Mouse (Mus musculus) midbrain, embryonic 15.5 days (tissue): ENCODE data around the gene Uroc1. TPM values are rescaled to one million over a fixed set of nuclear protein-coding genes. Genes with fewer than 3 reads are reported as not detected.

ENCODE experiments used
- ATAC-seq: fragments of 200-750 bp; cut with Nextera tagmentation; replicated peaks from 2 replicates; pipeline ENCODE4 v1.8.0; 2017; ENCODE audit warnings: moderate TSS enrichment
- H3K27ac ChIP-seq: fragments of 300-500 bp; sonication (generic); 2 replicates; pipeline ENCODE4 v1.5.1; 2015; ENCODE audit warnings: mild to moderate bottlenecking, inconsistent platforms
- H3K27me3 ChIP-seq: fragments of 300-500 bp; sonication (generic); replicated peaks from 2 replicates; pipeline ENCODE4 v1.6.1; 2015; ENCODE audit warnings: inconsistent platforms
- H3K36me3 ChIP-seq: fragments of 300-500 bp; sonication (generic); replicated peaks from 2 replicates; pipeline ENCODE4 v1.6.1; 2015; ENCODE audit warnings: inconsistent platforms
- H3K4me1 ChIP-seq: fragments of 300-500 bp; sonication (generic); 2 replicates; pipeline ENCODE4 v1.6.1; 2015; ENCODE audit warnings: inconsistent platforms
- H3K4me2 ChIP-seq: fragments of 300-500 bp; sonication (generic); 2 replicates; pipeline ENCODE4 v1.6.1; 2015; ENCODE audit warnings: inconsistent platforms, mild to moderate bottlenecking, moderate library complexity
- H3K4me3 ChIP-seq: fragments of 300-500 bp; sonication (generic); 2 replicates; pipeline ENCODE4 v1.5.1; 2015; ENCODE audit warnings: mild to moderate bottlenecking, inconsistent platforms
- H3K9ac ChIP-seq: fragments of 300-500 bp; sonication (generic); 2 replicates; pipeline ENCODE4 v1.6.1; 2015; ENCODE audit warnings: mild to moderate bottlenecking, inconsistent platforms
- H3K9me3 ChIP-seq: fragments of 300-500 bp; sonication (generic); 2 replicates; pipeline ENCODE4 v1.6.1; 2016; ENCODE audit warnings: inconsistent platforms
- WGBS: fragments of 180-500 bp; shearing (Covaris S2); methylation state at CpG from one replicate; pipeline ENCODE4 v1.1.7; 2015; ENCODE audit warnings: mixed read lengths; 5-methylcytosine and 5-hydroxymethylcytosine counted together
- polyA plus RNA-seq: library from polyadenylated mRNA; unstranded; fragments of >200 nt; fragmentation: Nextera tagmentation; extraction: Ambion mirVana; gene quantifications from 2 replicates; pipeline ENCODE4 v1.2.1, GENCODE M21; 2015

Uroc1 gene
- polyA plus RNA-seq, 1 experiment from 2014 or later: not detected

- Histone ChIP-seq H3K27ac (no peak overlapping the region), H3K9me3 (no peaks in the 10 kb centered on the region), H3K27me3 (no peaks in the 10 kb centered on the region), H3K9ac (no peak overlapping the region), H3K4me2 (no peak overlapping the region), H3K4me1 (no peaks in the 10 kb centered on the region), H3K4me3 (no peak overlapping the region), H3K36me3 (no peaks in the 10 kb centered on the region)
- ATAC-seq: no peak
- WGBS: 92% methylated on average over 1 of the region's 1 CpGs
Measured at GRCm38 (mm10) chr6:90410972-90411371, 77.9 kb downstream of the Uroc1 start.

DNA sequence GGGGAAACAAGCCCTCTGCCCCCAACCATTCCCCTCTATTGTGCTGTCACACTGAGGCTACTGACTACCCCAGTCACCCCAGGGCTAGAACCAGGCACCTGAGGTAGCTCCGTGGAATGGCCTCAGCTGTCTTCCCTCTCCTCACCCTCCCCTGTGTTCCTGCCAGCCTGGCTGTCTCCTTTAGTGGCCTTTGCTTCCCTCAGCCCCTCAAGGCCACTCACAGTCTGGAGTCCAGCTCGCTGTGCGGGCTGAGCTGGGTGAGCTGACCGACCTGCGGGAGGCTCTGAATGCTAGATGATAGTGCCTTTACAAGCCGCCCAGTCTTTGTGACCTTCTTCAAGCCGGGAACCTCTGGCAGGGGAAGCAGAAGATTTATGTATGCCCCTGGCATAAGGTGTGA is 78.8 kb downstream of the Uroc1 start:
- Histone ChIP-seq H3K4me1 (no peaks in the 10 kb centered on the region), H3K9me3 (no peaks in the 10 kb centered on the region), H3K27me3 (no peaks in the 10 kb centered on the region), H3K4me2 (no peak overlapping the region), H3K9ac (no peak overlapping the region), H3K27ac (no peak overlapping the region), H3K36me3 (no peaks in the 10 kb centered on the region), H3K4me3 (no peak overlapping the region)
- WGBS: 83% methylated on average over 7 of the region's 7 CpGs
- no peak for ATAC-seq

Other genes with a start within 250 kb of the Uroc1 start
- not detected in 2 replicates for gene Vmn1r50, start 231.9 kb upstream of the Uroc1 start, polyA plus RNA-seq
- gene Vmn1r51, start 210.7 kb upstream of the Uroc1 start, polyA plus RNA-seq: 0.06 TPM in 1 of 2 replicates, not detected in the other
- not detected in 2 replicates for gene Vmn1r52, start 158.5 kb upstream of the Uroc1 start, polyA plus RNA-seq
- not detected in 2 replicates for gene V1ra8, start 130.5 kb upstream of the Uroc1 start, polyA plus RNA-seq
- gene Vmn1r53, start 108.8 kb upstream of the Uroc1 start, polyA plus RNA-seq: not detected in 2 replicates
- gene Vmn1r54, start 87.0 kb upstream of the Uroc1 start, polyA plus RNA-seq: not detected in 2 replicates
- not detected in 2 replicates for gene BC048671, start 32.1 kb upstream of the Uroc1 start, polyA plus RNA-seq
- not detected in 2 replicates for gene Chst13, start 8.1 kb upstream of the Uroc1 start, polyA plus RNA-seq
- gene Zxdc, start 36.2 kb downstream of the Uroc1 start, polyA plus RNA-seq: 11.6 and 12.7 TPM in 2 replicates
- gene Cfap100, start 95.5 kb downstream of the Uroc1 start, polyA plus RNA-seq: 7.8 and 8.1 TPM in 2 replicates
- gene Klf15, start 129.3 kb downstream of the Uroc1 start, polyA plus RNA-seq: 13.6 and 15.5 TPM in 2 replicates
- 49.9 and 58.7 TPM in 2 replicates for gene Aldh1l1, start 153.1 kb downstream of the Uroc1 start, polyA plus RNA-seq